Mouse (Mus musculus) CH12.LX (cell line): ENCODE measurements around the gene Gm4450.

Experiments
- CHD2 ChIP-seq: IDR thresholded peaks from 2 replicates; pipeline ENCODE4 v1.6.1; 2011; ENCODE audit warnings: low read length, improper control_type of control experiment
- MEF2A ChIP-seq: IDR thresholded peaks from 2 replicates; pipeline ENCODE4 v1.6.1; 2014; ENCODE audit warnings: low read depth, mild to moderate bottlenecking, inconsistent platforms, low read length, improper control_type of control experiment, borderline replicate concordance
- MXI1 ChIP-seq: IDR thresholded peaks from 2 replicates; pipeline ENCODE4 v1.6.1; 2011; ENCODE audit warnings: mild to moderate bottlenecking, low read depth, low read length, improper control_type of control experiment
- NELFE ChIP-seq: IDR thresholded peaks from 2 replicates; pipeline ENCODE4 v1.6.1; 2011; ENCODE audit warnings: low read depth, low read length, improper control_type of control experiment
- POLR2AphosphoS2 ChIP-seq: IDR thresholded peaks from 2 replicates; pipeline ENCODE4 v1.6.1; 2011; ENCODE audit warnings: low read depth, low read length, improper control_type of control experiment
- TBP ChIP-seq: conservative IDR thresholded peaks from 2 replicates; pipeline ENCODE4 v1.6.1; 2011; ENCODE audit warnings: low read depth, low read length, improper control_type of control experiment

- TF ChIP-seq POLR2AphosphoS2: no peak
- no peak for TF ChIP-seq MXI1
- TF ChIP-seq NELFE: no peak
- no peak for TF ChIP-seq MEF2A
- TF ChIP-seq TBP: no peak
- no peak for TF ChIP-seq CHD2
These were observed 42.6 kb downstream of the Gm4450 start for GRCm38 (mm10) chr3:98414296-98414695.
